Mouse (Mus musculus) ES-E14 (cell line): Measurements from ENCODE around the gene Actn1.

Source experiments
- HCFC1 ChIP-seq: IDR thresholded peaks from 2 replicates; pipeline ENCODE4 v1.6.1; 2012; ENCODE audit warnings: low read length, inconsistent platforms, borderline replicate concordance; ENCODE audit not compliant: insufficient read depth
- ZC3H11A ChIP-seq: IDR thresholded peaks from 2 replicates; pipeline ENCODE4 v1.6.1; 2012; ENCODE audit warnings: low read depth, mild to moderate bottlenecking, inconsistent platforms, low read length, borderline replicate concordance

- TF ChIP-seq ZC3H11A (no peak), HCFC1 (no peak)
Measured at GRCm38 (mm10) chr12:80199738-80200137, 60.4 kb downstream of the Actn1 start.
